Comparison of ENCODE assay signal across 9 mouse cellular contexts in the genomic region with DNA sequence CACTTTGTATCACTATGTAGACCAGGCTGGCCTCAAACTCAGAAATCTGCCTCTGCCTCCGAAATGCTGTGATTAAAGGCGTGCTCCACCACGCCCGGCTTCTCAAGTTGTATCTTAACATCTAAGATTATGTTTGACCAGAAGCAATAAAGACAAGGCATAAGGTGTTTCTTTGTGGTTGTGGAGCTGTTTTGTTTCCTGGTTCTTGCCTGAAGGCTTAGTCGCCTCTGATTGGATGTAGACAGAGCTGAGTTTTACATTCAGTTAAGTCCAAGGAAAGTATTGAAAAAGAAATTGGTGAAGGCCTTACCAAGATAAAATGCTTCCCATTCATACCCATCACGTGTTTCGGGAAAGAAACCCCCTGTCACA. TPM values are rescaled to one million over a fixed set of nuclear protein-coding genes. Genes with fewer than 3 reads are reported as not detected.
DNase-seq lines count a peak whose midpoint lies in the region; ATAC-seq lines count a peak whose summit lies in the region.
"Had no signal": no experiment of that assay in that cellular context is flagged by ENCODE, and none has a peak within 500 bp of the region (broad histone marks: within the 10 kb centered on the region; RNA-seq: fewer than 3 reads in every experiment).

No protein-coding gene starts in this region.

- DNase-seq in 3T3-L1 (ENCODE audit: low read depth, low spot score), result peak; percentile 20
- DNase-seq in adrenal gland, adult (ENCODE audit: inconsistent age in 2 of 2, low spot score in 1 of 2), result no peak
- no peak for DNase-seq in thymus, postnatal 14 days
- no peak for DNase-seq in right cerebral cortex, postnatal 36 days (ENCODE audit: low spot score in 2 of 2)
- DNase-seq: spleen, adult 18-20 months had no signal

- no peaks in the 10 kb centered on the region for H3K9me3 ChIP-seq in erythroblast, embryonic 14.5 days (ENCODE audit: control insufficient read depth, low read length)
- H3K9me3 ChIP-seq in forebrain, embryonic 16.5 days (ENCODE audit: control insufficient read depth, low read length), result no peaks in the 10 kb centered on the region
- H3K9me3 ChIP-seq in liver, embryonic 15.5 days (replicated peaks), result no peaks in the 10 kb centered on the region

- H3K27ac ChIP-seq in forebrain, embryonic 16.5 days (ENCODE audit: low read length), result no peak overlapping the region
- no peak overlapping the region for H3K27ac ChIP-seq in liver, embryonic 15.5 days (replicated peaks)

- H3K4me2 ChIP-seq in forebrain, embryonic 16.5 days (ENCODE audit: low read length), result peak overlapping the region; percentile 97
- H3K4me2 ChIP-seq in liver, embryonic 15.5 days, result peak overlapping the region; percentile 97

- no peaks in the 10 kb centered on the region for H3K36me3 ChIP-seq in erythroblast, embryonic 14.5 days (ENCODE audit: control insufficient read depth)
- H3K36me3 ChIP-seq in forebrain, embryonic 16.5 days (ENCODE audit: control insufficient read depth, insufficient read depth), result no peaks in the 10 kb centered on the region
- H3K36me3 ChIP-seq in liver, embryonic 15.5 days (replicated peaks), result no peaks in the 10 kb centered on the region

- no peak overlapping the region; the same call in 1 of the 2 replicates for H3K9ac ChIP-seq in forebrain, embryonic 16.5 days (replicated peaks; ENCODE audit: low read depth, low read length)
- H3K9ac ChIP-seq in liver, embryonic 15.5 days, result no peak overlapping the region

- 79% methylated on average over 7 of the region's 7 CpGs for WGBS in forebrain, embryonic 16.5 days
- WGBS in liver, embryonic 15.5 days (ENCODE audit: insufficient replicate concordance), result 61% methylated on average over 7 of the region's 7 CpGs

- peaks cover 19% of the 10 kb centered on the region for H3K4me1 ChIP-seq in erythroblast, embryonic 14.5 days (ENCODE audit: control insufficient read depth)
- H3K4me1 ChIP-seq in forebrain, embryonic 16.5 days (replicated peaks; ENCODE audit: control insufficient read depth, insufficient read depth, low read length), result peaks cover 6% of the 10 kb centered on the region
- H3K4me1 ChIP-seq in liver, embryonic 15.5 days (replicated peaks), result peaks cover 19% of the 10 kb centered on the region

- ATAC-seq in erythroblast, adult 5-6 weeks (replicated peaks; ENCODE audit: low FRiP score, poor library complexity, severe bottlenecking), result no peak
- ATAC-seq in forebrain, embryonic 16.5 days, result no peak
- no peak for ATAC-seq in liver, embryonic 15.5 days (ENCODE audit: insufficient read depth)

- peak overlapping the region; percentile 82 for H3K4me3 ChIP-seq in erythroblast, embryonic 14.5 days (replicated peaks)
- H3K4me3 ChIP-seq in forebrain, embryonic 16.5 days (replicated peaks; ENCODE audit: low read length), result peak overlapping the region; percentile 93; the same call in 1 of the 2 replicates
- H3K4me3 ChIP-seq in liver, embryonic 15.5 days (replicated peaks), result peak overlapping the region; percentile 77

- peaks cover 6% of the 10 kb centered on the region; the same call in 1 of the 2 replicates for H3K27me3 ChIP-seq in erythroblast, embryonic 14.5 days (ENCODE audit: control insufficient read depth)
- H3K27me3 ChIP-seq in forebrain, embryonic 16.5 days (replicated peaks; ENCODE audit: control insufficient read depth, insufficient read depth, low read length), result 0 out of 2 replicates have a peak, but pooled peaks cover 2% of the 10 kb centered on the region
- H3K27me3 ChIP-seq in liver, embryonic 15.5 days, result peaks cover 8% of the 10 kb centered on the region

RNA-seq across cellular contexts. Expression of gene Lclat1, which starts 1.1 kb away (rescaled TPM):
- polyA plus RNA-seq in erythroblast, embryonic 14.5 days (2012), result not detected in 2 replicates
- total RNA-seq in erythroblast, adult 5-6 weeks (2015; ENCODE audit: low replicate concordance), result 3.6 and 9.0 TPM in 2 replicates
- total RNA-seq in erythroblast, adult 5-6 weeks (2017; ENCODE audit: low replicate concordance), result 1.3 and 3.3 TPM in 2 replicates
- 9.6 and 9.8 TPM in 2 replicates for polyA plus RNA-seq in forebrain, embryonic 16.5 days (2015; fragmentation: Nextera tagmentation; extraction: Ambion mirVana)
- polyA plus RNA-seq in liver, embryonic 15.5 days (2015; fragmentation: Nextera tagmentation; extraction: Ambion mirVana), result 2.2 and 2.5 TPM in 2 replicates
